Mouse (Mus musculus) gastrocnemius, postnatal 36 days (tissue): ENCODE results near the gene Efcab7. TPM values are rescaled to one million over a fixed set of nuclear protein-coding genes. Genes with fewer than 3 reads are reported as not detected.

ENCODE experiments used
- DNase-seq, 2 experiments: peaks; one replicate each; pipeline ENCODE4 v3.0.0; 2022
- intact Hi-C: fragments of 180-260 bp; cut with DNase I; formaldehyde crosslinking; loops from one replicate; pipeline ENCODE4 v1.15.1; 2025
- long read RNA-seq, 2 experiments: library from polyadenylated mRNA; stranded (forward); transcript quantifications; one replicate each; pipeline ENCODE4 v2.0.0; 2021
- total RNA-seq, 2 experiments: library from RNA; stranded (reverse); gene quantifications; 2 replicates each; pipeline ENCODE4 v1.2.3; 2021

The Efcab7 gene
- total RNA-seq: 1 to 10 TPM; 1.1 to 2.2 TPM
- long read RNA-seq, experiment 1, partial matches to known transcripts: 0 of 1 reads
- long read RNA-seq, experiment 1, other reads (novel, unspliced or antisense): 0 of 1 reads
- long read RNA-seq, experiment 2: 0 reads

DNA sequence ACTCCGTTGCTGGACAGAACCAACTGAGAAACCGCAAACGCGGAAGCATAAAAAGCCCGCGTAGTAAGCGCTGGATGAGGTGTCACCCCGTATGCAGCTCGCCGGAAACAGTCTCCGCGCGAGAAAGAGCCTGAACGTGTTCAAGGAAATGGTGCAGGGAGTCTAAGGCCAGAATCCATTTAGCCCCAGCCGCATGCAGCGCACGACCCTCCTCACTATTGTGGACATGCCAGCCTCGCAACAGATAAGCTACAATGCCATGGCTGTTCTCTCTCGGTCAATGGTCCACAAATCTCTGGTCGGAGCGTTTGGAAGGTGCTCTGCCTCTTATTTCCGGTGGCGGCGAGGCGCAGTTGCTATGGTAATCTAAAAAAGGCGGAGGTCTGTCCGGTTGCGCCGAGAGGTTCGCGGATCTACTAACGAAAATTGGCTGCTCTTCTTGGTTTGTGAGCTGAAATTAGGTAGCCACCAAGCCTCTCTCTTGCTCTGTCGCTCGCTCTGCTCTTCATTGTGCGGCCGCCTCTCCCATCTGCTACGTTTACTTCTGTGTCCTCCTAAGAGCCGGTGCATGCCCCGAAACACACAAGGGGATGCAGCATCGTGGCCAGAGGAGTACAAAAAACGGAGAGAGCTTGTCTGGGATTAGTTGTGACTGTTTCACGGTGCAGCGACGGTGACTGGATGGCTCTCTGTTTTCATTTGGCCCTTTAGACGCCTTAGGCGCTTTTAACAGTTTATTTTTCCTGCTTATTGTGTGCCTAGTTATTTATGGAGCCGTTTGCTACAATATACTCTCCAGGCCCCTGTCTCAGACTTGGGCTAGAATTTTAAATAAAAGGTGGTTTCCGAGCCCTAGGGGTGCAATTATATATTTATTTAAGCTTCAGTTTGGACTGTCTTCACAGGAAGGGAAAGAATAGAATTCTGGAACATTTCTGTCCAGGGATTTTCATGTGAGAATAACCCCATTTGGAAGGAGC, at the start of gene Efcab7:
Gene Efcab7, plus strand, starts transcription at position 105 of the 980 bp plus-strand sequence.
- intact Hi-C loops: no loop called here
- peak; percentile 66 to 82 for DNase-seq

- intact Hi-C loops: no loop called here
- DNase-seq: no peak
These were observed 36.6 kb upstream of the Efcab7 start for GRCm38 (mm10) chr4:99792365-99792764.

GRCm38 (mm10) chr4:99816697-99817460, 12.1 kb upstream of the Efcab7 start:
- intact Hi-C loops: no loop called here
- no peak for DNase-seq

DNA sequence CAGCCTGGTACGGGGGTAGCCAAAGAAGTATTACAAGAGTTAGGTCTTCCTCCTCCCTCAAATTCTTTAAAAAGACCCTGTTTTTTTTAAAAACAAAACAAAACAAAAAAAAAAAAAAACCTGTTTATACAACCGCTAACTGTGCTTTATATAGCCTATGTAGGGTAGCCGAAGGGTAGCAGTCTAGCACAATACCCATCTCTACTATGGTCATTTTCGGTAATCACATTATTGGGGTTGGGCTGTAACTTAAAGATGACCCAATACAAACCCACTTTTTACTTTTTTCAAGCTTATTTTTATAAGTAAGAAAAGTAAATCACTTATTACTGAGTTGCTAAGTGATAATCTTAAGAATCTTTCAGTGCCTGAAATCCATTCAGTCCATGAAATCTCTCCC, 661 bp upstream of the Efcab7 start:
- intact Hi-C loops: no loop called here
- no peak for DNase-seq

- DNase-seq: no peak
- intact Hi-C loops: no loop called here
These were observed 282 bp upstream of the Efcab7 start for GRCm38 (mm10) chr4:99828739-99829093.

DNA sequence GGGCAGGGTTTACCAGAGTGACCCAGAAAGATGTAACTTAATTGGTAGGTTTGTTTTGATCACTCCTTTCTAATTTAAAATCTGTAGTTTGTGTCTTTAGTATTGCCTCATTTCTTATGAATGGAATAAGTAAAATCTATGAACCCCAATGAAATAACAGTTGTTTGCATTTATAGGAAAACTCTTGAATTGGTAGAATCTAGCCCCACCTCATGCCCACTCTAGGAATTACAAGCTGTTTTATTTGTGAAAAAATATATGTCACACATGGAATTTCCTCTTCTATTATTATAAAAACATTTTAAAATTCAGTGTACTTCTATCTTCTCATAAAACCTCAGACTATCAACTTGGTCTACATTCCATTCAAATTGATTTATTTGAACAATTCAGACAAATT, 52.9 kb downstream of the Efcab7 start:
- no peak for DNase-seq
- intact Hi-C loops: no loop called here

GRCm38 (mm10) chr4:99882405-99882804, 53.4 kb downstream of the Efcab7 start:
- intact Hi-C loops: no loop called here
- no peak for DNase-seq

- DNase-seq: no peak
- intact Hi-C loops: no loop called here
These were observed 85.0 kb downstream of the Efcab7 start for GRCm38 (mm10) chr4:99913894-99914451.

GRCm38 (mm10) chr4:99926380-99926779, 97.4 kb downstream of the Efcab7 start:
- intact Hi-C loops: no loop called here
- DNase-seq: no peak

DNA sequence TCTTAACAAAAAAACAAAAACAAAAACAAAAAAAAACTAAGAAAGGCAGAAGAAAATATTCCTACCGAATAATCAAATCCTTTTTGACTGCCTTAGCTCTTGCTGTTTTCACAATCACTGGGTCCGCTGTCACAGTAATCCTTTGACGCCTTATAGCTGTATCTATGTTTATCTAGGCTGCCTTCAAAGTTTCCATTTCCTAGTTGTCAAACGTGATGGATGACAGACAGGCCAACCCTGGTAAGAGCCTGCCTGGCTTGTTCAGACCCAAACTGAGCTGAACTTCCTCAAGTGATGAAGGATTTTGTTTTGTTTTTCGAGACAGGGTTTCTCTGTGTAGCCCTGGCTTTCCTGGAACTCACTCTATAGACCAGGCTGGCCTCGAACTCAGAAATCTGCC, 99.5 kb downstream of the Efcab7 start:
- DNase-seq: no peak
- intact Hi-C loops: no loop called here

DNA sequence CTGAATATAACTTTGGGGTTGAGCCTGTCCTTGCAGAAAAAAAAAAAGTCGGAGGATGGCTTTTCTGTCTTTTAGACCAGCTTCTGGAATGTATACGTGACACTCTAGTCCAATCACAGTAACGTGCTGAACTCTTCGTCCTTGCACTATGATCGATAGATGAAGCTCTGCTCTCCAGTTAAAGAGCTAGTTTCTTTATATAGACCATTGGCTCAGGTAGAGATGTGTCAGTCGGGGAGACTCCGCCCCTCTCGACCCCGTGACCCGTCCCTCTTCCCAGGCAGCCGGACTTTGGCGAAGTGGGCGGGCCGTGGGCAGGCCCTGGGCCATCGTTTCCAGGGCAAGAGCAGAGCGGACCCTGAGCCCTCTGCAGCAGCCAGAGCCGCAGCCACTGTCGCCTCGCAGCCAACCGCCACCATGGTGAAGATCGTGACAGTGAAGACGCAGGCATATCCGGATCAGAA, 100.2 kb downstream of the Efcab7 start, which contains the start of gene Pgm1:
Gene Pgm1, plus strand, starts transcription at position 266 of the 464 bp plus-strand sequence.
- intact Hi-C loops: no loop called here
- DNase-seq: peak in 1 of 2 experiments; percentile 83

- peak; percentile 85 to 86 for DNase-seq
- intact Hi-C loops: loop anchor here (2.0 kb wide), 1 partner anchor 45 kb away; no protein-coding TSS in a partner anchor
These were observed 100.9 kb downstream of the Efcab7 start, which contains the start of gene Itgb3bp for GRCm38 (mm10) chr4:99929613-99930517. TSS of gene Itgb3bp (minus strand) at chr4:99929813.

GRCm38 (mm10) chr4:99930518-99931239, 101.7 kb downstream of the Efcab7 start:
- peak in 1 of 2 experiments; percentile 51 for DNase-seq
- intact Hi-C loops: loop anchor here (2.0 kb wide), 1 partner anchor 44 kb away; no protein-coding TSS in a partner anchor

DNA sequence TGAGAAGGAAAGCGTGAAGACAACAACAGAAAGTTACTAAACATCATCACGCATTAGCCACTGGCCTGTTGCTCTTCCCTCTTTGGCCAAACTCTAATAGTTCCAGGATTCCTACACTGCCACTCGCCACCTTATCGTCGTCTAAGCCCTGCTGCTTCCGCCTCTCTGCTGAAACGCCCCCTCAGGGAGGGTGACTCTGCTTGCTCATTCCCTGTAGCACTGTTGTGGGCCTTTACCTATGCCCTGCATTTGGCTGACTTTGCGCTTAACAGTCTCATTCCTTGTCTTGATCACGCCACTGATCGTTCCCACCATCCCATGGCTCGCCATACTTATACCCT, 102.2 kb downstream of the Efcab7 start:
- intact Hi-C loops: loop anchor here (2.0 kb wide), 1 partner anchor 44 kb away; no protein-coding TSS in a partner anchor
- DNase-seq: no peak

DNA sequence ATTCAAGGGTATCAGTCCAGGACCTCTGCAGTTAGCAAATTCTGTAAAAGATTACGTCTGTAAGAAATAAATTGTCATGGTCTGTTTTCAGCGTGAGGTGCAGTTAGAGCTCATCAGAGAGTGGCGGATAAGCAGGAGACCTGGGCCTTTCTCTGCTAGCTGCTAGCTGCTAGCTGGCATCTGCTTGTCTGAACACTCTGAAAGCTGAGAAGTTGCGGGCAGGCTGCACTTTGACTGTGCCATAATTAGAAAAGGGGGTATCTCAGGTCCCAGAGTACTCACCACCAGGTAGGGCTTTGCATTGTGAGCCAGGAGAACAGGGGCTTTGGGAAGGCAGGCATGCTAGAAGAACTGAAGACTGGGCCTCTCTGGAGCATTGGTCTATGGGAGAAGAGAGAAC, 102.8 kb downstream of the Efcab7 start:
- DNase-seq: no peak
- intact Hi-C loops: loop anchor here (2.0 kb wide), 1 partner anchor 43 kb away; no protein-coding TSS in a partner anchor

DNA sequence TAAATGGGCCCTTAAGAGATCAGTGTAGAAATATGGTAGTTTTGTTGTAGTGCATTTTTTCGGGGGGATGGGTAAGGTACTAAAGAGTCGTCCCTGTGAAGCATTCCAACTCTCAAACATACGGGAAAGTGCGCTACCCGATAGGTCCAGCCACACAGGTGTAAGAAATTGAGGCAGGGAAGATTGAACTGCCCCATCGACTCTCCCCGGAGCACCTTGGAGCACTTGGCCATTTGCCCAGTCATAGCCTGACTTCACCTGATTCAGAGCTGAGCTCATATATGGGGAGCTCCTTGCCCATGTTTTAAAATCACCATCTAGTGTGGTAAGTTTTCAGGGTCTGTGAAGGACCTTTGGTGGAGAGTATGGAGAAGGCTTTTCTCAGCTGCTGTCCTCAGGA, 105.9 kb downstream of the Efcab7 start:
- no peak for DNase-seq
- intact Hi-C loops: no loop called here

DNA sequence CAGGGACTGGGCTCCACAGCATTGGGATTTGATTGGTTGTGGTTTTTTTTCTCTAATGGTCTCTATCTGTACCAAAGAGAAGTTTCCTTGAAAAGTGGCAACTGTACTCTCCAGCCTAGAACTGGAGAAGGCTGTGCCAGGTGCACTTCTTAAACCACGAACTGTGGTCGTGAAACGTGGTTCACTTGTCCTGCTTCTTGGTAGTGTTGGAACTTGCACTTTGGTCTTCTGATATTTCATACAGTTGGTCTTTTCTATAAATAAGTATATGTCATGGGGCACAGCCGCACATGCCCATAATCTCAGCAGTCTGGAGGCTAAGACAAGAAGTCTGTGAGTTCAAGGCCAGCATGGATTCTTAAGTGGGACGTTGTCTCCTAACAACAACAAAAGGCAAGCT, 107.3 kb downstream of the Efcab7 start:
- DNase-seq: no peak
- intact Hi-C loops: no loop called here

- DNase-seq: no peak
- intact Hi-C loops: no loop called here
These were observed 110.9 kb downstream of the Efcab7 start for GRCm38 (mm10) chr4:99939711-99940505.
